Mouse (Mus musculus): ENCODE measurements around the gene Fblim1.

The Fblim1 gene

DNA sequence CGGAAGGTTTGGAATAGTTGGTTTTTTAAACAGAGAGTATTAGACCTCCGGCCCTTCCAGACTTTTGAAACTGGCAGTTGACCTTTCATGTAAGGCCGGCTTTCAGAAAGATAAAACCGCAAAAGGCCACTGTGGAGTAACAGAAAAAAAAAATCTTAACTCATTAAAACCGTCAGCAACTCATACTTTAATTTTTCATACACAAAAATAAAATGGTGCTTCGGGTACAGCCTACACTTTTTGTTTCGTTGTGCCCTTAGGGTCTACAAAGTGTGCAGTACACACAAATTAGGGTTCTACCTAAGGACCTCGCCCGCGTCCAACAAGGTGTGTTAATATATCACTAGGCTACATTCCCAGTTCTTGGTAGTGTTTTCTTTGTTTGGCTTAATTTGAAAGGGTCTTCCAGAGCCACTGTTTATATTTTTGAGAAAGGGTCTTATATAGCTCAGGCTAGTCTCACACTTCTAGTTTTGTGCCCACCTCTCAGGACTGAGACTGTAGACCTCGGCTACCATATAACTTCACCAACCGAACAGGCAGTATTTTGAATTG lies 66.6 kb downstream of the Fblim1 start:
- DNase-seq (ENCODE audit: low spot score in 2 of 2) = no peak

DNA sequence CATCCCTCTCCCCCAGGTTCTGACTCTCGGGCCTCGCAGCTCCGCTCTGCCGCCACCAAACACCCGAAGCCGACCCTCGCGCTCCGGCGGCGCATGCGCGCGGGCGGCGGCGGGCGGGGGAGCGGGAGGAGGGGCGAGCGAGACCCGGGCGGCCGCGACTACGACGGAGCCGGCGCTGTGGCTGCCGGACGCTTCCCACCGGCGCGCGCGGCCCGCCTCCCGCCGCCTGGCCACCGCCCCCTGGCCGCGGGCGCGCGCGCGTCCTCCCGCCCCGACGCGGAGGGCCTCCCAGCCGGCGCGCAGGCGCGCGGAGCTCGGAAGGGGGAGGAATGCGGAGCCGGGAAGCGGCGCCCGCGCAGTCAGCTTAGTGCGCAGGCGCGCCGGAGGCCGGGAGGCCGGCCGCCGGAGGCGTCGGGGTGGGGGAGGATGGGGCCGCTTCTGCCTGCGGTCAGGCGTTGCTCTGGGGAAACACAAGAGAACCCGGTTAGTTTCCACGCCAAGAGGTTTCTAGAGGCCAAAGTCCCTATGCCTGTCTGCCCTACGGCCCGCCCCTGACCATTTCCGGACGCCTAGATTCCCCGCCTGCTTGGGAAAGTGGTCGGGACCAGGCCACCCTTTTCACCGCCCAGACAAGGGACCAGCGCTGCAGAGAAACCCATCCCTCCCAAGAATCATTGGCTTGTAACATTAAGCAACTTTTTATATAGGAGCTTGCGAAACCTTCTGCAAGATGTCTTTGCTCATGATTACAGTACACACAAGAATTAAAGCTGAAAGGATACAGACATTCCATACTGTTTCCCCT lies 67.3 kb downstream of the Fblim1 start, which contains the start of gene Spen:
Gene Spen (minus strand): TSS at position 190 of the 805 bp plus-strand sequence.
- peak; percentile 88 to 91 for DNase-seq (ENCODE audit: low spot score in 2 of 2)

DNA sequence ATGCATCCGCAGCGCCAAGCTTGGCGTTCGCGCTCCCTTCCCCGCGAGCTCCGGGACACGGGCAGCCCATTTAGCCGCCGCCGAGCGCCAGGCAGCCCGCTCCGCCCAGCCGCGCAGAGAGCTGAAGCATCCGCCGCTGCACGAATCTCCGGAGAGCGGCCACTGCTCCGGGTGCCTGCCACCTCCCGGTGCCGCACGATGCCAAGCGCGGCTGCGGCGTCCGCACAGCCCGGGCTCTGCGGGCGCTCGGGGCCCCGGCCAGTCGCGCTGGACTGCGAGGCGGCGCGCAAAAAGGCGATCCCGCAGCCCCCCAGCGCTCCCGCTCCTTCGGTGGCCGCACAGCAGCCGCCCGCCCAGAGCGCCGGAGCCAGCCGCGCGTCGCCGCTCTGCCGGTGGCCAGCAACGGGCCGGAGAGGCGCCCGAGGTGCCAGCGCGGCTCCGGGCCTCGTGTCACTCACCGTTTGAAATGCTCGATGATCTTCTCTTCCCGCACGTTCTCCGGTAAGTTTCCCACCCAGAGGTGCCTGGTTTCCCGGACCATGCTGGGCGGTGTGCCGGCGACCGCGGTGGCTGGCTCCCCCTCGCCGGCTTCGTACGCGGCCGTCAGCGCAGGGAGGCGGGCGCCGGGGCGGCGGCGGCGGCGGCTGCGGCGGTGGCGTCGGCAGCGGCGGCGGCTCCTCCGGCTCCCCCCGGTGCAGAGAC lies 68.0 kb downstream of the Fblim1 start:
- DNase-seq (ENCODE audit: low spot score in 2 of 2) = peak; percentile 49 to 56

DNA sequence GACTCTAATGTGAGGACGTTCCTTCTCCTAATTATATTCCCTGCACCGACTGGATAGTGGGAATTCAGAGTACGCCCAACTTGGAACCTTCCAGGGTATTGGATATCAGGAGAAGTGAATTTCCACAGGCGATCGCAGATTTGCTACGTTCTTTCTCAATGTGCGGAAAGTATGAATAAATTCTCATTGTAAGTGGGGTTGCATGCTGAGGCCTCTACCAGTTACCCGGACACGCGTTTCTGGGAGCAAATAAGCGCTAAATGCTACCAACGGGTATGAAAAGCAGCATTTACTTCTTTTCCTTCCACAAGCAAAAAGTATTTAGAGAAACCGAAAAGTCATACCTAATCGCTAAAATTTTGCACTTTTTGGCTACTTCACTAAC lies 68.7 kb downstream of the Fblim1 start:
- DNase-seq (ENCODE audit: low spot score in 2 of 2) = no peak

DNA sequence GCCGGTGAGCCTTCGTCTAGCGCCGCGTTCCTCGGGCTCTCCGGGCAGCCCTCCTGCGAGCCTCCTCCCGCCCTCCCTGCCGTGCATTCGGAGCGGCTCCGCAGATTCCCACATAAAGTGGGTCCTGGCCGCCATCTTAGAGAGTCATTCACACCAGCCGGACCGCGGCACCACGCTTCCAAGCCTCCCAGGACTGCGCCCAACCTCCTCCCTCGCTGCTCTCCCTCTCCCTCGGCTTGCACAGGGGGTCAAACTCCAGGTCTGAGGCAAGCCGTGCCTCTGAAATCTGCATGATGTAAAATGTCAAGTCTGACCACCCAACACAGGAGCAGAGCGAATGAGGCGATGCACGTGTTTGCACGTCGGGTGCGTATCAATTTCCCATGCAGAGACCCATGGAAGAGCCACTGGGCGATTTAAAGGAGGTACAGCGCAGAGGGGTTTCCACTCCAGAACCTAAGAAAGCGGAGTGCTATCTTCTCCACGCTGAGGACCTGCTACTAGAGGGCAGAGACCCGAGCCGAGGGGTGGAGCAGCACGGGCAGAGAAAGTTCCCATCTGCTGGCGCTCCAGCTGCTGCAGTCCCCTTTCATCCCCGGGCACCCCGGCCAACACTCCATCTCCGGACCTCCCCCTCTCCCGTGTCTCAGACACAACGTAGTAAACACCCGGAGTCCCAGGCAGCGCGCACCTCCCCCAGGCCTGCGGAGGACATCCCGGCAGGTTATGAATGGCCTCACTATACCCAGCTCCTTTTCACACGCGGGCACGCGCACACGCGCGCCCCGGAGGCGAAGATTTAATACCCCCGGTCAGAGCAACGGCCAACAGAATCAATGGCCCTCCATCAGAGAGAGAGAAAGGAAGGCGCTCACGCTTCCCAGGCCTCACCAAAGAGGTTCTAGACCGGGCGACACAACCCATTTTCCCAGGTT lies 69.3 kb downstream of the Fblim1 start:
- DNase-seq (ENCODE audit: low spot score in 2 of 2) = peak; percentile 25 to 45

DNA sequence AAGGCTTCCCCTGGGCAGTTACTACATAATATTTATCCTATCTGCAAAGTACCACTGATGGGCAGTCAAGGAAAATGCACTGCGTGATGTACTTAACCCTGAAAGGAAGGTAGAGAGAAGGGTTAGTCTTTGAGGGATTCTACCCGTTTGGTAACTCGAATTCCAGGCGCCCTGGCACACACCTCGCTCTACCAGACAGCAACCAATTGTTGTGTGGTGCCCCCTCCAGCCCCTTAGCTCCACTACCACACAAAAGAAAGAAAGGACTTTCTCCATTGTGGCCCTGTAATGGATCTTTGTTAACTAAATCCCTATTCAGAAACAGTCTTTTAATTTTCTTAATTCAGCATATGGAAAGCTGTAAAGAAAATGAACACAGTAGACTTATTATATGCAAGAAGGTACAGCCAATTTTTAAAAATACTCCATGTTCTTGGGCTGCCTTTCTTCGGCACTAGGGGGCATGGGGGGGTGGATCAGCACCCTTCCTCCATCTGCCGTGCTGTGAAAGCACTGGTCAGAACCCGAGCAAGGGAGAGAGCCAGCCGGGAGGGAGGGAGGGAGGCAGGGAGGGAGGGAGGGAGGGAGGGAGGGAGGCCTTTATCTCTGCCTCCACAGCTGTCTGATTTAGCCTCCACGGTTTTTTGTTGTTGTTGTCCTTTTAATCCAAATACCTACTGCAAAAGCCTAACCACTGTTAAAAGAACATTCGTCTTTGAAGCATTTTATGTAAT lies 70.8 kb downstream of the Fblim1 start:
- peak; percentile 34 to 65 for DNase-seq (ENCODE audit: low spot score in 2 of 2)

DNA sequence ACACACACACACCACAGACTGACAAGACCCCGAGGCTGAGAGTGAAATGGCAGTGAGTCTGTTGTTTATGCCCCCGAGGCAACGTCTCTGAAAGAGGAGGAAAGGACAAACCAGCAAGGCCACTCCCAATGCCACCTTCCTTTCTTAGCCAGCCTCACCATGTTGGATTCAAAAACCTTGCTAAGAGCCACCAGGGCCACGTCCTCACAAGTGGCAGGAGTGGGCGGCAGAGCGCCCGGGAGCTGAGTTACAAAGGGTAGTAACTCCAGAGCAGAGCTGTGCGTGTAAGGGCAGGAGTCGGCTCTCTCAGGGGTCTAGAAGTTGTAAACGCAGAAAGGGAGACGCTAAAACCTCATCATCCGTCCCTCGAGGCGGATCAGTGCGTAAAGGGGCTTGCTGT lies 74.9 kb downstream of the Fblim1 start:
- DNase-seq (ENCODE audit: low spot score in 2 of 2) = no peak

DNA sequence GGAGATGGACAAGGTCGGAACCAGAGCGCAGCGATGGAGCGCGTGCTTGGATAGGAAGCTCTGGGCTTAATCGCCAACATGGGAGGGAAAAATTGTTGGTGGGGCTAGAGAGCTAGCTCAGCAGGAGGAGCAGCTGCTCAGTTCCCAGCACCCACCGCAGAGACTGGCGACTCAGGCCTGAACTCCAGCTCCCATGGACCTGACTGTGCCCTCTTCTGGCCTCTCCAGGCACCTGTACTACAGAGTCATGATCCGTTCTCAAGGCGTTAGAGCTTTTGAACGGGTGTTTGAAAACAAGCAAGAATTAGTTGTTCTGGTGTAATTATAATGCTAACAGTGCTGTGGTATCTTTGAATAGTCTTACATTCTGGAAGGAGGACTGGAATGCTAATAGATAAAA lies 77.0 kb downstream of the Fblim1 start:
- no peak for DNase-seq (ENCODE audit: low spot score in 2 of 2)

DNA sequence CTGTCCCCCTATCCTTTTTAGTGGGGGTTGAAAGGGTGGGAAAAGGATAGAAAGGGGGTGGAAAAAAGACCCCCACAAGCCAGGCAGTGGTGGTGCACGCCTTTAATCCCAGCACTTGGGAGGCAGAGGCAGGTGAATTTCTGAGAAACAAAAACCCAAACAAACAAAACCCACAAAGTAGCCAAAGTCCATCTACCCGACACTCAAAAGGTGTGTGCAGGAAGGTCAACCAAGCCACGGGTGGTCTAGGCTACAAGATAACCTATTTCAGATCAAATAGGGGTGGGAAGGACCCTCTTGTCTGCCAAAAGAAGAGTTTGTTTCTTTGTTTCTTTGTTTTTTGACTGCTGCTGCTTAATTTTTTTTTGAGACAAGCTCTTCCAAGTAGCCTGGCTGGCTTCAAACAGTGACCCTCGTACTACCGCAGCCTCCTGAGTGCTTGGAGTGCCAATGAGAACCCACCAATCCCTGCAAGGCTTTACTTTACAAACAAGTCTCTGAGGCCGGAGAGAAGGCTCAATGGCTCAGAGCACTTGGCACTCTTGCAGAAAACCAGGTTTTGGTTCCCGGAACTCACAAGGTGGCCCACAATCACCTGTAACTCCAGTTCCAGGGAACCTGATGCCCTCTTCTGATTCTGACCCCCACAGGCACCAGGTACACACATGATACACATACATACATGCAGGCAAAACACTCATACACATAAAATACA lies 78.8 kb downstream of the Fblim1 start:
- DNase-seq (ENCODE audit: low spot score in 2 of 2) = no peak

Measured in spleen, postnatal 14 days (tissue).